Mouse (Mus musculus) heart, embryonic 10.5 days (tissue): ENCODE data around the gene Mpdu1. TPM values are rescaled to one million over a fixed set of nuclear protein-coding genes. Genes with fewer than 3 reads are reported as not detected.

Source experiments
- DNase-seq: peaks from one replicate; pipeline ENCODE4 v3.0.0-alpha.2; 2017; ENCODE audit warnings: low spot score
- H3K27ac ChIP-seq: fragments of 300-500 bp; sonication (generic); 2 replicates; pipeline ENCODE4 v1.5.1; 2016; ENCODE audit warnings: mild to moderate bottlenecking
- H3K27me3 ChIP-seq: fragments of 300-500 bp; sonication (generic); 2 replicates; pipeline ENCODE4 v1.6.1; 2016; ENCODE audit warnings: mild to moderate bottlenecking; ENCODE audit not compliant: poor library complexity, insufficient read depth, severe bottlenecking
- H3K36me3 ChIP-seq: fragments of 300-500 bp; sonication (generic); 2 replicates; pipeline ENCODE4 v1.6.1; 2016; ENCODE audit warnings: mild to moderate bottlenecking, moderate library complexity
- H3K4me1 ChIP-seq: fragments of 300-500 bp; sonication (generic); 2 replicates; pipeline ENCODE4 v1.6.1; 2016; ENCODE audit warnings: mild to moderate bottlenecking
- H3K4me3 ChIP-seq: fragments of 300-500 bp; sonication (generic); 2 replicates; pipeline ENCODE4 v1.5.1; 2016; ENCODE audit warnings: mild to moderate bottlenecking, moderate library complexity
- H3K9me3 ChIP-seq: fragments of 300-500 bp; sonication (generic); 2 replicates; pipeline ENCODE4 v1.6.1; 2016; ENCODE audit warnings: mild to moderate bottlenecking, moderate library complexity
- WGBS: fragments of 180-500 bp; shearing (Covaris S2); methylation state at CpG from one replicate; pipeline ENCODE4 v1.1.7; 2016; 5-methylcytosine and 5-hydroxymethylcytosine counted together
- polyA plus RNA-seq: library from polyadenylated mRNA; unstranded; fragments of >200 nt; fragmentation: Nextera tagmentation; extraction: Ambion mirVana; gene quantifications from 2 replicates; pipeline ENCODE4 v1.2.1, GENCODE M21; 2016

The Mpdu1 gene
- polyA plus RNA-seq, 1 experiment from 2014 or later = 63.7 TPM

DNA sequence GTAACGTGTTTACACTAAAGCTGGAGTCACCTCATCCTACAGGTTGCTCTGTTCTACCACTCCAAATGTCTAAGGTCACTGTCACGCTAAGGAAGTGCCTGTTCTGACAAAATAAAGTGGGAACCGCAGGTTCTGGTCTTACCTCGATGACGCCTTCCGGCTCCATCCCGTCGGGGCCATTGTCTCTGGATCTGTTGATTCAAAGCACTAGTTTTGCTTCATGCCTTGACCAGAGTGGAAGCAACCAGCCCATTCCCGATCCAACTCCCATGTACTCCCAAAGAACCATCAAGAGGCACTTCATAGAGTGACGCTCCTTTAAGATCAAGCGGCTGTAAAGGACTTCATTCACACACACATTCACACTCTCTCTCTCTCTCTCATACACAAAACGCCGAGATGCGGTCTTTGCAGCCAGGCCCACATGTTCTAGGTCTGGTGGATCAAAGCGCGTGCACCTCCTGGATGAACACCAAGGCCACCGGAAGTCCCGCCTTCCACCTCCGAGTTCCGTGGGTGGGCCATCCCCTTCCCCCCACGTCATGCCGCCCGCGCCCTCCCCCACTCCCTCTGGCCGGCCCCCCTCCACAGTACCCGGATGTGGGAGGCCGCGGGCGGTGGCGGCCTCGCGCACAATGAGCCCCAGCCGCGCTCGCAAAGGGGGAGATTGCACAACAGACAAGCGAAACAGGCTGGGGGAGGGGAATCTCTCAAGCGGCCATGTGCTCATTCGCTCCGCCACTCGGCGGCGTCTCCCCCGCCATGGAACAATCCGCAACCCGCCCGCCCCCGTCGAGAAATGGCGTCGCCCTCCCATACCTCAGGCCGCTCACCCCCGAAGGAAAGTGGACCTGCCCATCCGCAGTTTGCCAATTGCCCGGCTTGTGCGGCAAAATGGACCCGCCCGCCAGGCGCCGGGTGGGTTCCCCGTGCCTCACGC lies 8.6 kb upstream of the Mpdu1 start:
- Histone ChIP-seq H3K36me3 (peaks cover 85% of the 10 kb centered on the region), H3K4me3 (peak overlapping the region; percentile 100)
- 1% methylated on average over 61 of the region's 61 CpGs for WGBS

DNA sequence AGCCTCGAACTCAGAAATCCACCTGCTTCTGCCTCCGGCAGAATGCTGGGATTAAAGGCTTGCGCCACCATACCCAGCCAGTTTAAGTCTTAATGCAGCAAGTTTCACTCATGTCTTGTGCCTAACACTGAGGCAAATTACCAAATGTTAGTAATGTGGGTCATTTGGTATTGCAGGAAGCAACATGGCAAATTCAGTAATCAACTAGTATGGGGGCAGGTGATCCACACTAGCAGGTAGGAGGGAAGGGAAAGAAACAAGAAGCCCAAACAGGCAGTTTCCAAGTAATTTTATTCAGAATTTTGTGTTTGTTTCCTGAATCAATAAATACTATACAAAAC lies 4.2 kb upstream of the Mpdu1 start:
- H3K4me1 ChIP-seq = peaks cover 26% of the 10 kb centered on the region
- no peaks in the 10 kb centered on the region for H3K27me3 ChIP-seq
- WGBS = 86% methylated on average over 3 of the region's 3 CpGs
- H3K4me3 ChIP-seq = no peak overlapping the region
- H3K9me3 ChIP-seq = no peaks in the 10 kb centered on the region
- H3K36me3 ChIP-seq = peaks cover 78% of the 10 kb centered on the region
- no peak for DNase-seq
- no peak overlapping the region for H3K27ac ChIP-seq

More for the DNA sequence above, 8.6 kb upstream of the Mpdu1 start:
- Histone ChIP-seq H3K27ac (peak overlapping the region; percentile 100), H3K27me3 (no peaks in the 10 kb centered on the region), H3K4me1 (peaks cover 7% of the 10 kb centered on the region), H3K9me3 (no peaks in the 10 kb centered on the region)
- DNase-seq = peak; percentile 96

GRCm38 (mm10) chr11:69665961-69666664 lies 3.7 kb upstream of the Mpdu1 start, which contains the start of gene Cd68:
Cd68 (minus strand) TSS chr11:69666153.
- 33% methylated on average over 7 of the region's 7 CpGs for WGBS
- Histone ChIP-seq H3K27ac (0 out of 2 replicates have a peak within 1 kb of the TSS, but pooled peaks have one; percentile 16), H3K9me3 (no peaks in the 10 kb centered on the region), H3K27me3 (no peaks in the 10 kb centered on the region), H3K4me1 (peaks cover 31% of the 10 kb centered on the region), H3K36me3 (peaks cover 74% of the 10 kb centered on the region), H3K4me3 (no peak within 1 kb of the TSS)
- no peak for DNase-seq

DNA sequence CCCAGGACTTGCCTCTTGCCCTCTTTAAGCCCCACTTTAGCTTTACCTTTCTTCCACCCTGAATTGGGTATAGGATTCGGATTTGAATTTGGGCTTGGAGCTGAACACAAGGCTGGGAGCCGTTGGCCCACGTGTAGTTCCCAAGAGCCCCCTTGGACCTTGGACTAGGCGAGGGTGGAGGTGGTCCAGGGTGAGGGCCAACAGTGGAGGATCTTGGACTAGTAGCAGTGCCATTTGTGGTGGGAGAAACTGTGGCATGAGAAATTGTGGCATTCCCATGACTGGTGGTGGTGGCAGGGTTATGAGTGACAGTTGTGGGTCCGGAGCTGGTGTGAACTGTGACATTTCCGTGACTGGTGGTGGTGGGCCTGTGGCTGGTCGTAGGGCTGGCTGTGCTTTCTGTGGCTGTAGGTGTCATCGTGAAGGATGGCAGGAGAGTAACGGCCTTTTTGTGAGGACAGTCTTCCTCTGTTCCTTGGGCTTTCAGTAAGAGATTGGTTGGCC lies 3.1 kb upstream of the Mpdu1 start:
- Histone ChIP-seq H3K9me3 (no peaks in the 10 kb centered on the region), H3K4me3 (no peak overlapping the region), H3K27ac (0 out of 2 replicates have a peak overlapping the region, but pooled peaks have one; percentile 16), H3K27me3 (no peaks in the 10 kb centered on the region), H3K36me3 (peaks cover 68% of the 10 kb centered on the region), H3K4me1 (peaks cover 31% of the 10 kb centered on the region)
- 80% methylated on average over 9 of the region's 9 CpGs for WGBS
- no peak for DNase-seq

DNA sequence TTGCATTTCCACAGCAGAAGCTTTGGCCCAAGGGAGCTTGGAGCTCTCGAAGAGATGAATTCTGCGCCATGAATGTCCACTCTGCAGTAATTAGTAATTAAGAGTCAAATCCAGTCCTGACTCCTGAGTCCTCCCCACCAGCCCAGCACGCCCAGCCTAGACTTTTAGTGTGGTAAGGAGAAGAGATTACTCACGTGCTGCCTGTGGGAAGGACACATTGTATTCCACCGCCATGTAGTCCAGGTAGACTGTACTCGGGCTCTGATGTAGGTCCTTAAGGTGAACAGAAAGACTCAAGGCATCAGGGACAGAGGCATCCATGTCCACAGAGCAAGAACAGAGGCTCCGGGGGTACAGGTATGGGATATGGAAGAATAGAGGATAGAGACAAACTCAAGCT lies 2.4 kb upstream of the Mpdu1 start:
- Histone ChIP-seq H3K27ac (no peak overlapping the region), H3K9me3 (no peaks in the 10 kb centered on the region), H3K4me1 (peaks cover 29% of the 10 kb centered on the region), H3K27me3 (no peaks in the 10 kb centered on the region), H3K4me3 (no peak overlapping the region), H3K36me3 (peaks cover 61% of the 10 kb centered on the region)
- no peak for DNase-seq
- 92% methylated on average over 7 of the region's 7 CpGs for WGBS

DNA sequence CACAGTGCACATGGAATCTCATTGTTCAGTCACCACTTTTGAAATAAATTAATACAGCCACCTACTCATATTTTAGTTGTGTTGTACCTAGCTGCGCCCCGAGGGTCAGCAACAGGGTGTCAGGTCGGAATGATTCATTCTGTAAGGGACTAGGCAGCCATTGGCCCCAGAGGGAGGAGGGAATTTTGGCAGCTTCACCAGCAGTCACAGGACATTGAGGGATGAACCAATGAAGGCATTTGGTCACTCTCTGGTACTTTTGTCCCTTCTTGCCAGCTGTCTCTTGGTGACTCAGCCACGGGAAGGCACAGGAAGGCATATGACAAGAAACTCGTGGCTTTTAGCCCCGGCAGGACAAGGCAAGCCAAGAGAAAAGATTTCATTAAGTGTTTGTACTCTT lies 1.4 kb upstream of the Mpdu1 start:
- peak overlapping the region; percentile 97; the same call in 1 of the 2 replicates for H3K27ac ChIP-seq
- H3K36me3 ChIP-seq = peaks cover 57% of the 10 kb centered on the region
- 92% methylated on average over 6 of the region's 6 CpGs for WGBS
- no peak overlapping the region for H3K4me3 ChIP-seq
- no peaks in the 10 kb centered on the region for H3K27me3 ChIP-seq
- no peaks in the 10 kb centered on the region for H3K9me3 ChIP-seq
- DNase-seq = no peak
- H3K4me1 ChIP-seq = peaks cover 25% of the 10 kb centered on the region

DNA sequence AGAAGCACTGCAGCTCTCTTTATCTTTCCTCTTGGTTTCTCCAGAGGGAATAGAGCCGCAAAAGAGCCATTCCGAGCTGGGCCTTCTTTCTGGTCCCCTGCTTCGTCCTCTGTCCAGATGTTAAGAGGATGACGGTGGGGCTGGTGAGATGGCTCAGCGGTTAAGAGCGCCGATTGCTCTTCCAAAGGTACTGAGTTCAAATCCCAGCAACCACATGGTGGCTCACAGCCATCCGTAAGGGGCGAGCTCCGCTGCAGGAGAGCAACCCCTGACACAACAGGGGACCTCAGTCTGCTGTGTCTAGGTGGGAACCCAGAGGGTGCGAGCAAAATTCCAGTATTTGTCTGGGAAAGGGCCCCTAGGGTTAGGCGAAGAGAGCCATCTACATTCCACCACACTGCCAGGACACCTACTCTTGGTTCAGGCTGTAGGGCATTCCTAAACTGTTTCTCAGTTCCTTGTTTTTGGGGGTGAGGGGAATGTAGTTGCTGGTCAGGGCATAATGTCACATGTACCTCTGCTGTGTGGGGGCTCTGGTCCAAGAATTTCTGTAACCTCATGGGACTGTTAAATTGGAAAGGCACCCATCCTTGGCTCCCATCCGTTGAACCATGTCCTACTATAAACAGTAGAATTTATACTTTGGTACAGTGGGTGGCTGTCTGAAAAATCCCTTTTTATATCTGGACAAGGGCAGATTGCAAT lies 677 bp upstream of the Mpdu1 start:
- no peak for DNase-seq
- no peaks in the 10 kb centered on the region for H3K9me3 ChIP-seq
- H3K36me3 ChIP-seq = peaks cover 57% of the 10 kb centered on the region
- no peaks in the 10 kb centered on the region for H3K27me3 ChIP-seq
- H3K27ac ChIP-seq = peak overlapping the region; percentile 97
- peaks cover 27% of the 10 kb centered on the region for H3K4me1 ChIP-seq
- 63% methylated on average over 13 of the region's 13 CpGs for WGBS
- H3K4me3 ChIP-seq = peak overlapping the region; percentile 67

GRCm38 (mm10) chr11:69661221-69661881 lies 1.1 kb downstream of the Mpdu1 start:
- Histone ChIP-seq H3K9me3 (no peaks in the 10 kb centered on the region), H3K4me1 (peaks cover 38% of the 10 kb centered on the region), H3K27me3 (no peaks in the 10 kb centered on the region), H3K27ac (peak overlapping the region; percentile 97), H3K4me3 (peak overlapping the region; percentile 67), H3K36me3 (peaks cover 60% of the 10 kb centered on the region)
- 72% methylated on average over 3 of the region's 3 CpGs for WGBS
- DNase-seq = no peak

DNA sequence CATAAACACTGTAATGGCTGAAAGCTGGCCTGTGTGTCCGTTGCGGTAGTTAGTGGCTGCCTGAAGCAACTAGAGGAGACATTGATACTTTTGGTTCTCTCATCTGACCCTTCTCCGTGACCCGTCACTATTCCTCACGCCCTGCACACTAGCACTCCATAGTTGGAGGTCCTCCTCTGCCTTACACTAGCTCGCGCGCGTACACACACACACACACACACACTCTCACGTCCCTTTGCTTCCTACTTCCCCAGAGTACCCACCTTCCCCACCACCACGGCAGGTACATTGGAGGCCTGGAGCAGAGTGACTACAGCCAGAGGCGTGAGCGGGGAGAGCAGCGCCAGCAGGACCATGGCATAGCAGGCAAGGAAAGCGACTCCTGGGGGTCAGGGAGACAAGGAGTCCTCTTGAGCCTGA lies 5.0 kb downstream of the Mpdu1 start:
- DNase-seq = no peak
- Histone ChIP-seq H3K36me3 (peaks cover 58% of the 10 kb centered on the region), H3K9me3 (no peaks in the 10 kb centered on the region), H3K4me3 (no peak overlapping the region), H3K4me1 (peaks cover 46% of the 10 kb centered on the region), H3K27ac (peak overlapping the region; percentile 67; the same call in 1 of the 2 replicates), H3K27me3 (no peaks in the 10 kb centered on the region)
- 82% methylated on average over 15 of the region's 15 CpGs for WGBS

GRCm38 (mm10) chr11:69656617-69657461 lies 5.6 kb downstream of the Mpdu1 start:
- Histone ChIP-seq H3K27me3 (no peaks in the 10 kb centered on the region), H3K9me3 (no peaks in the 10 kb centered on the region), H3K27ac (peak overlapping the region; percentile 67; the same call in 1 of the 2 replicates), H3K4me3 (no peak overlapping the region), H3K36me3 (peaks cover 64% of the 10 kb centered on the region), H3K4me1 (peaks cover 46% of the 10 kb centered on the region)
- WGBS = 74% methylated on average over 10 of the region's 10 CpGs
- DNase-seq = no peak

- Histone ChIP-seq H3K9me3 (no peaks in the 10 kb centered on the region), H3K4me1 (peaks cover 38% of the 10 kb centered on the region), H3K27ac (no peak overlapping the region), H3K4me3 (no peak overlapping the region), H3K36me3 (peaks cover 72% of the 10 kb centered on the region), H3K27me3 (no peaks in the 10 kb centered on the region)
- no peak for DNase-seq
- 81% methylated on average over 5 of the region's 5 CpGs for WGBS
Observed at GRCm38 (mm10) chr11:69656065-69656455, 6.4 kb downstream of the Mpdu1 start.
